ENCODE assay signal across 9 mouse cellular contexts in the genomic region with DNA sequence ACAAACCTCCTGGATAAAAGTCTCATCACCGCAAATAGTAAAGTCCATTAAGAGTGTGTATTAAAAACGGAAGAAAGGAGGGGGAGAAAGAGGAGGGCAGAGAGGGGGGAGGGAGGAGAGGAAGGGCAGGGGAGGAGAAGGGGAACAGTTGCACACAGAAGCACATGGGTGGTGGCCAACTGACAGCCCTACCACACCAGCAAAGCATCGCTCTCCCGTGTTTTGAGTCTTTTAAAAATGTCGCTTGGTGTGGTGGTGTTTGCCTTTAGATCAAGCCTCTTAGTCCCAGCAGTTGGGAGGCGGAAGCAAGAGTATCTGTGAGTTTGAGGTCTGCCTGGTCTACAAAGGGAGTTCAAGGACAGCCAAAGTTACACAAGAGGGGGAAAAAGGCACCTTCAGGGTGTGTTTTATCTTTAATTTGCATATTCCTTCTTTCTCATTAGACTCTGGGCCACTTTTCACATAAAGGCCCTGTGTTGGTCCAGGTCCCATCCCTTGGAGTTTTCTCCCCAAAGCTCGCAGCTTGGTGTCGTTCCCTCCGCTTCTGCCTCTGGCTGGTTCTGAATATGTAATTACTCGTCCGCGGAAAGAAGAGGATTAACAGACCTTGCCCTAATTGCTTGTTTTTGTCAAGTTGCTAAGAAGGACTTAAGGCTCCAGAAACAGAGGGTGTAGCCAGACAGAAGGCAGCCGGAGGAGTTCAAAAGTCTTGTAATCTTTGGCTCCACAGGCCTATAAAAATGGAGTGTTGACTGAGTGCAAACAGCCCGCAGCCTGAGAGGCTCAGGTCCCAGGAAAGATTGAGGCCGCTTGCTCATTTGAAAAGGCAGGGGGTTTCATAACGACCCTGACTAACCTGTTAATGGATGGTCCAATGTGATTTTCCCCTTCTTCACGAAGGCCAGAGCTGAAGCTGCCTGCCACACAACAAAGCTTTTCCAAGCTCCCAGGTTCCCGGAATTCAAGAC. TPM values are rescaled to one million over a fixed set of nuclear protein-coding genes. Genes with fewer than 3 reads are reported as not detected.
A peak's percentile ranks its signal among the peaks of the same experiment; 100 is the strongest.
DNase-seq lines count a peak whose midpoint lies in the region; ATAC-seq lines count a peak whose summit lies in the region.
"Had no signal": no experiment of that assay in that cellular context is flagged by ENCODE, and none has a peak within 500 bp of the region (broad histone marks: within the 10 kb centered on the region; RNA-seq: fewer than 3 reads in every experiment).

No protein-coding gene starts in this region.

- 36% methylated on average over 18 of the region's 18 CpGs for WGBS in kidney, embryonic 16.5 days
- WGBS in neural tube, embryonic 13.5 days: 23% methylated on average over 18 of the region's 18 CpGs

- H3K4me3 ChIP-seq in kidney, embryonic 16.5 days (ENCODE audit: low read length): no peak overlapping the region
- no peak overlapping the region for H3K4me3 ChIP-seq in neural tube, embryonic 13.5 days

- intact Hi-C loops in heart, postnatal 10 days (cut with DNase I): no loop called here

- H3K4me2 ChIP-seq in kidney, embryonic 16.5 days (replicated peaks; ENCODE audit: low read depth, low read length): no peak overlapping the region
- H3K4me2 ChIP-seq in neural tube, embryonic 13.5 days: peak overlapping the region; percentile 13

- no peaks in the 10 kb centered on the region for H3K36me3 ChIP-seq in kidney, embryonic 16.5 days (ENCODE audit: insufficient read depth, low read length)
- H3K36me3 ChIP-seq in neural tube, embryonic 13.5 days: no peaks in the 10 kb centered on the region

- no peak for ATAC-seq in kidney, embryonic 16.5 days (ENCODE audit: low FRiP score, low TSS enrichment)
- no peak for ATAC-seq in neural tube, embryonic 13.5 days (ENCODE audit: low read depth)

- no peaks in the 10 kb centered on the region for H3K9me3 ChIP-seq in kidney, embryonic 16.5 days (ENCODE audit: low read length)
- H3K9me3 ChIP-seq in neural tube, embryonic 13.5 days: no peaks in the 10 kb centered on the region

- peak; percentile 18 for DNase-seq in kidney, adult 11 months
- DNase-seq in heart, postnatal 10 days: peak; percentile 35 to 52
- DNase-seq in lung, adult 18-20 months: peak; percentile 70 to 80
- DNase-seq in cerebellum, adult 18-20 months: no peak
- no peak for DNase-seq in cerebellum, adult 9-11 months
- no peak for DNase-seq in ovary, postnatal 36 days (ENCODE audit: low spot score)
- DNase-seq: cerebellum, adult 8-10 months had no signal

- H3K27ac ChIP-seq in kidney, embryonic 16.5 days (ENCODE audit: low read length): no peak overlapping the region
- no peak overlapping the region for H3K27ac ChIP-seq in neural tube, embryonic 13.5 days (replicated peaks)

- no peaks in the 10 kb centered on the region for H3K27me3 ChIP-seq in kidney, embryonic 16.5 days (ENCODE audit: insufficient read depth, low read length)
- H3K27me3 ChIP-seq in neural tube, embryonic 13.5 days: no peaks in the 10 kb centered on the region

- H3K4me1 ChIP-seq in kidney, embryonic 16.5 days (ENCODE audit: insufficient read depth, low read length): 0 out of 2 replicates have a peak, but pooled peaks cover 9% of the 10 kb centered on the region
- H3K4me1 ChIP-seq in neural tube, embryonic 13.5 days (replicated peaks): peaks cover 15% of the 10 kb centered on the region

- no peak overlapping the region for H3K9ac ChIP-seq in kidney, embryonic 16.5 days (replicated peaks; ENCODE audit: low read length)
- H3K9ac ChIP-seq in neural tube, embryonic 13.5 days: no peak overlapping the region

RNA-seq across cellular contexts. Expression of a gene that starts 35.6 kb away (rescaled TPM):
- polyA plus RNA-seq in kidney, embryonic 16.5 days (2015; fragmentation: Nextera tagmentation; extraction: Ambion mirVana): 87.9 and 95.9 TPM in 2 replicates
- total RNA-seq in heart, postnatal 10 days (2021): 10 to 100 TPM; 29.2 to 38.3 TPM
- polyA plus RNA-seq in neural tube, embryonic 13.5 days (2015; fragmentation: Nextera tagmentation; extraction: Ambion mirVana): 23.4 and 29.9 TPM in 2 replicates

Comparison
In these comparisons a context has a peak if more than half of its experiments do, and no peak if none do; other contexts are left out.
1. DNase-seq: peak in kidney, adult 11 months (single experiment), heart, postnatal 10 days (2 of 2) and lung, adult 18-20 months (2 of 2); none in cerebellum, adult 18-20 months (0 of 2), cerebellum, adult 9-11 months (single experiment) and ovary, postnatal 36 days (single experiment).